Mouse (Mus musculus) olfactory bulb, adult 2 months (tissue): Measurements from ENCODE around the gene Cenpv. TPM values are rescaled to one million over a fixed set of nuclear protein-coding genes. Genes with fewer than 3 reads are reported as not detected.
A peak's percentile ranks its signal among the peaks of the same experiment; 100 is the strongest.

Source experiments
- H3K27ac ChIP-seq: fragments of 200-500 bp; 2 replicates; pipeline ENCODE4 v1.5.1; 2012; ENCODE audit warnings: low read depth, low read length; ENCODE audit not compliant: insufficient read depth
- H3K4me1 ChIP-seq: fragments of 200-500 bp; 2 replicates; pipeline ENCODE4 v1.6.1; 2012; ENCODE audit warnings: low read length; ENCODE audit not compliant: control insufficient read depth, insufficient read depth
- H3K4me3 ChIP-seq: fragments of 200-500 bp; 2 replicates; pipeline ENCODE4 v1.5.1; 2012; ENCODE audit warnings: mild to moderate bottlenecking, low read depth, low read length, moderate library complexity; ENCODE audit not compliant: insufficient read depth
- CTCF ChIP-seq: fragments of 200-500 bp; IDR thresholded peaks from 2 replicates; pipeline ENCODE4 v1.5.1; 2012; ENCODE audit warnings: low read depth, mild to moderate bottlenecking, low read length, moderate library complexity; ENCODE audit not compliant: insufficient read depth
- POLR2A ChIP-seq: fragments of 200-500 bp; IDR thresholded peaks from 2 replicates; pipeline ENCODE4 v1.6.1; 2012; ENCODE audit warnings: mild to moderate bottlenecking, low read depth, low read length, moderate library complexity; ENCODE audit not compliant: insufficient read depth
- WGBS: fragments of 180-500 bp; shearing (Covaris S2); methylation state at CpG from one replicate; pipeline ENCODE4 v1.1.7; 2018; 5-methylcytosine and 5-hydroxymethylcytosine counted together
- polyA plus RNA-seq: library from polyadenylated mRNA; stranded (reverse); fragments of >200 nt; gene quantifications from 2 replicates; pipeline ENCODE4 v1.2.4, GENCODE M21; 2012; ENCODE audit warnings: low replicate concordance; ENCODE audit not compliant: missing spikeins, insufficient read depth, insufficient read length

Gene Cenpv
- polyA plus RNA-seq, 1 experiment = not detected

GRCm38 (mm10) chr11:62498802-62499201, 40.3 kb downstream of the Cenpv start:
- 94% methylated on average over 2 of the region's 2 CpGs for WGBS
- TF ChIP-seq CTCF = no peak
- no peak for TF ChIP-seq POLR2A
- H3K4me1 ChIP-seq = peaks cover 12% of the 10 kb centered on the region
- no peak overlapping the region for H3K4me3 ChIP-seq
- no peak overlapping the region for H3K27ac ChIP-seq

- no peak overlapping the region for H3K27ac ChIP-seq
- no peak for TF ChIP-seq POLR2A
- TF ChIP-seq CTCF = no peak
- peaks cover 12% of the 10 kb centered on the region for H3K4me1 ChIP-seq
- WGBS = 67% methylated on average over 3 of the region's 3 CpGs
- no peak overlapping the region for H3K4me3 ChIP-seq
Measured at GRCm38 (mm10) chr11:62497181-62497580, 41.9 kb downstream of the Cenpv start.

GRCm38 (mm10) chr11:62496151-62496715, 42.8 kb downstream of the Cenpv start:
- TF ChIP-seq CTCF = no peak
- no peak for TF ChIP-seq POLR2A
- Histone ChIP-seq H3K4me3 (no peak overlapping the region), H3K4me1 (peaks cover 12% of the 10 kb centered on the region), H3K27ac (no peak overlapping the region)
- WGBS = 65% methylated on average over 5 of the region's 5 CpGs

- WGBS = 40% methylated on average over 9 of the region's 10 CpGs
- TF ChIP-seq POLR2A (no peak), CTCF (no peak)
- Histone ChIP-seq H3K27ac (peak overlapping the region; percentile 36), H3K4me1 (peaks cover 12% of the 10 kb centered on the region), H3K4me3 (no peak overlapping the region)
Measured at GRCm38 (mm10) chr11:62495276-62495801, 43.7 kb downstream of the Cenpv start.

- TF ChIP-seq POLR2A (no peak), CTCF (no peak)
- WGBS = 23% methylated on average over 6 of the region's 6 CpGs
- peaks cover 12% of the 10 kb centered on the region for H3K4me1 ChIP-seq
- H3K27ac ChIP-seq = peak overlapping the region; percentile 36
- no peak overlapping the region for H3K4me3 ChIP-seq
Measured at GRCm38 (mm10) chr11:62494754-62495275, 44.2 kb downstream of the Cenpv start.

- no peak overlapping the region for H3K4me3 ChIP-seq
- 96% methylated on average over 6 of the region's 6 CpGs for WGBS
- peaks cover 12% of the 10 kb centered on the region for H3K4me1 ChIP-seq
- TF ChIP-seq CTCF (no peak), POLR2A (no peak)
- no peak overlapping the region for H3K27ac ChIP-seq
Measured at GRCm38 (mm10) chr11:62493701-62494100, 45.4 kb downstream of the Cenpv start.

GRCm38 (mm10) chr11:62487540-62488350, 51.3 kb downstream of the Cenpv start:
- no peaks in the 10 kb centered on the region; the same call in 1 of the 2 replicates for H3K4me1 ChIP-seq
- WGBS = 95% methylated on average over 10 of the region's 10 CpGs
- H3K4me3 ChIP-seq = no peak overlapping the region
- TF ChIP-seq CTCF (no peak), POLR2A (no peak)
- no peak overlapping the region for H3K27ac ChIP-seq

- Histone ChIP-seq H3K4me1 (no peaks in the 10 kb centered on the region; the same call in 1 of the 2 replicates), H3K27ac (no peak overlapping the region), H3K4me3 (no peak overlapping the region)
- TF ChIP-seq CTCF (no peak), POLR2A (no peak)
- WGBS = 73% methylated on average over 1 of the region's 1 CpGs
Measured at GRCm38 (mm10) chr11:62486949-62487348, 52.1 kb downstream of the Cenpv start.

- no peak for TF ChIP-seq POLR2A
- Histone ChIP-seq H3K27ac (no peak overlapping the region), H3K4me1 (no peaks in the 10 kb centered on the region), H3K4me3 (no peak overlapping the region)
- 83% methylated on average over 5 of the region's 5 CpGs for WGBS
Measured at GRCm38 (mm10) chr11:62479581-62479980, 59.5 kb downstream of the Cenpv start.
